Mouse (Mus musculus) heart, embryonic 11.5 days (tissue): Measurements from ENCODE around the gene 4931429L15Rik. TPM values are rescaled to one million over a fixed set of nuclear protein-coding genes. Genes with fewer than 3 reads are reported as not detected.

Experiments used
- ATAC-seq: fragments of 200-750 bp; cut with Nextera tagmentation; replicated peaks from 2 replicates; pipeline ENCODE4 v1.8.0; 2017; ENCODE audit warnings: moderate library complexity; ENCODE audit not compliant: insufficient number of reproducible peaks, low FRiP score, low TSS enrichment
- H3K27ac ChIP-seq: fragments of 300-500 bp; sonication (generic); 2 replicates; pipeline ENCODE4 v1.5.1; 2014; ENCODE audit warnings: mild to moderate bottlenecking, low read depth, low read length
- H3K27me3 ChIP-seq: fragments of 300-500 bp; sonication (generic); 2 replicates; pipeline ENCODE4 v1.6.1; 2014; ENCODE audit warnings: mild to moderate bottlenecking, low read length, mixed read lengths; ENCODE audit not compliant: control insufficient read depth, insufficient read depth
- H3K36me3 ChIP-seq: fragments of 300-500 bp; sonication (generic); 2 replicates; pipeline ENCODE4 v1.6.1; 2014; ENCODE audit warnings: mild to moderate bottlenecking, low read length, moderate library complexity, mixed read lengths; ENCODE audit not compliant: control insufficient read depth, insufficient read depth
- H3K4me1 ChIP-seq: fragments of 300-500 bp; sonication (generic); 2 replicates; pipeline ENCODE4 v1.6.1; 2014; ENCODE audit warnings: low read length; ENCODE audit not compliant: control insufficient read depth, insufficient read depth
- H3K4me2 ChIP-seq: fragments of 300-500 bp; sonication (generic); 2 replicates; pipeline ENCODE4 v1.6.1; 2014; ENCODE audit warnings: mild to moderate bottlenecking, moderate library complexity
- H3K4me3 ChIP-seq: fragments of 300-500 bp; sonication (generic); 2 replicates; pipeline ENCODE4 v1.5.1; 2014; ENCODE audit warnings: low read depth, low read length
- H3K9ac ChIP-seq: fragments of 300-500 bp; sonication (generic); 2 replicates; pipeline ENCODE4 v1.6.1; 2014; ENCODE audit warnings: mild to moderate bottlenecking, low read depth, low read length, moderate library complexity
- H3K9me3 ChIP-seq: fragments of 300-500 bp; sonication (generic); replicated peaks from 2 replicates; pipeline ENCODE4 v1.6.1; 2016; ENCODE audit warnings: low read length; ENCODE audit not compliant: control insufficient read depth
- WGBS: fragments of 180-500 bp; shearing (Covaris S2); extraction: QIAGEN DNeasy Blood & Tissue Kit; methylation state at CpG from one replicate; pipeline ENCODE4 v1.1.7; 2014; ENCODE audit not compliant: insufficient replicate concordance; 5-methylcytosine and 5-hydroxymethylcytosine counted together
- polyA plus RNA-seq: library from polyadenylated mRNA; unstranded; fragments of >200 nt; fragmentation: Nextera tagmentation; extraction: Ambion mirVana; gene quantifications from 2 replicates; pipeline ENCODE4 v1.2.1, GENCODE M21; 2014

4931429L15Rik gene
- polyA plus RNA-seq, 1 experiment from 2014 or later, result not detected

DNA sequence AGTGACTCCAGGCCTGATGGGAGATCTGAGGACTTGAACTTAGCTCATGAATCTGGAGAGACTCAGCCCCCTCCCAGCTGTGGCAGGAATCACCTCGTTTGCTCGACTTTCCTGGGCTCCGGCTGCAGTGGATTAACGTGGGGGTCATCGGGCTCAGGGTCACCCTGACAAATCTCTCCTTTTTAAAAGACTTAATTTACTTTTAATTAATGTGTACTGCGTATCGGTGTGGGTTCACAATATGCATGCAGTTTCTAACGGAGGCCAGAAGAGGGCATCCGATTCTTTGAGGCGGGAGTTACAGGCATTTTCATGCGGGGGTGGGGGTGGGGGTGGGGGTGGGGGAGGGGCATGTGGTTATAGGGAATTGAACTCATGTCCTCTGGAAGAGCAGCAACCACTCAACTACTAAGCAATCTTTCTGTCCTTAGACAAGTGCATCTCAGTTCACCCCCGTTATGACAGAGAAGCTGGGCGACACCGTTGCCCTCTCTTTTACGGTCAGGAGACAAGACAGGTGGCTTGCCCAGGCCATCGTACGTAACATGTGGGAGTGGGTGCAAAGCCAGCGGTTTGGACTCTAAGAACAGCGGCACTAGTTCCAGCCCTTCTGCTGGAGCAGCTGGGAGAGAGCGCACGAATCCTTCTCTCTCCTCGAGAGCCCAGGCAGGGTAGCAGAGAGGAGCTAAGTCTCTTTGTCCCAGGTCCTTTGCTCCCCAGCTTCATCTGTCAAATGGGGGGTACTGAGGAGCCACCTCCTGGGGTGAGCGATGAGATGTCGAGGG lies 10.2 kb upstream of the 4931429L15Rik start:
- H3K9ac ChIP-seq, result no peak overlapping the region
- no peak for ATAC-seq
- no peak overlapping the region for H3K4me3 ChIP-seq
- H3K27me3 ChIP-seq, result peaks cover 4% of the 10 kb centered on the region; the same call in 1 of the 2 replicates
- no peaks in the 10 kb centered on the region for H3K36me3 ChIP-seq
- peak overlapping the region; percentile 73 for H3K4me2 ChIP-seq
- WGBS, result 16% methylated on average over 24 of the region's 24 CpGs
- no peak overlapping the region for H3K27ac ChIP-seq
- H3K4me1 ChIP-seq, result peaks cover 5% of the 10 kb centered on the region
- H3K9me3 ChIP-seq, result no peaks in the 10 kb centered on the region

DNA sequence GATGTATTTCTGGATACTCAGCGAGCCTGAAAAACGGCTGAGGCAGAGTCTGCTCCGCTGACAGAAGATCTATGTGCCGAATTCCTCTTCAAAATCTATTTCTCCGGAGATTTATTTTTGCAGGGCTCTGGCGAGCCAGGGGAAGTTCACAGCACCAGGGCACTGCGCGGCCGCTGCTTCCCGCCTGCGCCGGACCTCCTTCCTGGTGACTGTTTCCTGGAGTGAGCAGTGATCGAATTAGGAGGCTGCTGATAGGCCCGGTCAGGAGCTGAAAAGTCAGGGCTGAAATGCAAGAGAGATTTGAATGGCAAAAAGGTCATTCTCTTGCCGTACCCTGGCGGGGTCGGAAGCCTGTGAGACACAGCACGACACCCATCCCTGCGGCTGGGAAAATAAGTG lies 9.5 kb upstream of the 4931429L15Rik start:
- Histone ChIP-seq H3K27ac (peak overlapping the region; percentile 57; the same call in 1 of the 2 replicates), H3K9me3 (no peaks in the 10 kb centered on the region), H3K4me2 (peak overlapping the region; percentile 73), H3K4me1 (peaks cover 5% of the 10 kb centered on the region), H3K4me3 (peak overlapping the region; percentile 41), H3K9ac (peak overlapping the region; percentile 71), H3K36me3 (no peaks in the 10 kb centered on the region), H3K27me3 (peaks cover 4% of the 10 kb centered on the region; the same call in 1 of the 2 replicates)
- WGBS, result 2% methylated on average over 19 of the region's 19 CpGs
- ATAC-seq, result no peak

DNA sequence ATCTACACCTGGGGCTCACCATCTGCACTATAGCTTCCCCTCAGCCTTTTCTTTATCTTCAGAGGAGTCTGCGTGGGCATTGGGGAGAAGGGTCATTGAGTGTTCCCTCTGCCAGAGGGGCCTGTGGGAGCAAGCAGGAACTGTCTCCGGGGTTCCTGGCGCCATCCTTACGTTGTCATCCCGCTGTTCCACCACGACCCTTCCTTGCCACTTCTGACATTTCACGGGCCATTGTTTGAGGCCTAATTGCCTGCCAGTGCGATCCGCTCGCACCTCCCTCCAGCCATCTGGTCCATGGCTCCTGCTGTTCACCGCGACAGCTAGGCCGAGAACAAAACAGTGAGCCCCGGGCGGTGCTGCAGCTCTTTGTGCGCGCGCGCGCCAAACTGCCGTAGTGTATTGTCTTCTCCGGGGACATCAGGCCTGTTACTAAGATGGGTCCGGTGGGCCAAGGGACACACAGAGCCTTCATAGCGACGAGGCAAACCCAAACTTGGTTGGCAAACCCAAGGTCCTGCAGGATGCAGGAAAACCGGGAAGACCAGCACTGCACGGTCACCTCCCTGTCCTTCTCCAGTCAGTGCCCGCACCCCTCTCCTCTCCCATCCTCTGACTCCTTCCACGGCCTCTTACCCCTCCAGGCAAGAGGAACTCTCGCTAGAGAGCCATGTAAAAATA lies 8.9 kb upstream of the 4931429L15Rik start:
- H3K4me3 ChIP-seq, result peak overlapping the region; percentile 41
- H3K27ac ChIP-seq, result peak overlapping the region; percentile 57; the same call in 1 of the 2 replicates
- H3K9ac ChIP-seq, result peak overlapping the region; percentile 71
- peaks cover 4% of the 10 kb centered on the region; the same call in 1 of the 2 replicates for H3K27me3 ChIP-seq
- peaks cover 5% of the 10 kb centered on the region for H3K4me1 ChIP-seq
- H3K36me3 ChIP-seq, result no peaks in the 10 kb centered on the region
- H3K4me2 ChIP-seq, result peak overlapping the region; percentile 73
- 4% methylated on average over 30 of the region's 30 CpGs for WGBS
- no peak for ATAC-seq
- no peaks in the 10 kb centered on the region for H3K9me3 ChIP-seq

DNA sequence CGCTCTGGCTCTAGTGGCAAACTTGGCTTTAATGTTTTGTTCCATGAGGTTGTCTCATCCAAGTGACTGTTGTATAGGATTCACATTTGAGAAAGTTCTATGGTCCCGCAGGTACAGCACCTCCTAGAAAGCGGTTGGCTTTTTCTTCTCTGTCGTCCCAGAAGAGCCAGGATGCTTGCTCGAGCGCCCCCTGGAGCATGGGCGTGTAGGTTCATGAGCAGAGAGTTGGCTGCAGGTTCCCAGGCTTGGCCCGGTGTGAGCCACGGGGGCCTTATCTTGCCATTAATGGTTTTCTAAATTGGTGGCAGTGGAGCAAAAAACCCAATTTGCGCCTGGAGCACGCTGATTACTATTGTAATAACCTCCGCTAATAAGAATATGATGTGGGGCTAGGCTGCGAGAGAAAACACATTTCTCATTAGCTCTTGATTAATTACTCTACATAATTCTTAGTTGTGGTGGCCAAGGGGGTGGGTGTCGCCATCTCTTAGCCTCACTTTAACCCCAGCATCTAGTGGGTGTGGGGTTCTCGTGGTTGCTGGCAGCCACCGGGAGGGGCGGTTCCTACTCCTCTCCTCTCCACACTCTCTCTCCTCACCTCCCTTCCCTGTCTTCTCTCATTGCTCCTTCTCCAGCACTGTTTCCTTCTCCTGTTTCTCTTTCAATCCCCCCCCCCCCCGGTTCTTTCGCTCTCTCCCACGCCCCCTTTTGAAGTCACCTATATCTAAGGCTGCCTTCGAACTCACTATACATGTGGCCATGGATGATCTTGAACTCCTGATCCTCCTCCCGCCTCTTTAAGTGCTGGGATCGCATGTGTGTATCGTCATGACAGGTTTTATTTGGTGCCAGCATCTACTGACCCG lies 8.2 kb upstream of the 4931429L15Rik start:
- Histone ChIP-seq H3K4me3 (peak overlapping the region; percentile 41), H3K27me3 (no peaks in the 10 kb centered on the region), H3K27ac (no peak overlapping the region), H3K36me3 (no peaks in the 10 kb centered on the region), H3K9ac (peak overlapping the region; percentile 71; the same call in 1 of the 2 replicates), H3K9me3 (no peaks in the 10 kb centered on the region), H3K4me1 (peaks cover 5% of the 10 kb centered on the region), H3K4me2 (peak overlapping the region; percentile 73)
- WGBS, result 59% methylated on average over 25 of the region's 25 CpGs
- ATAC-seq, result no peak

DNA sequence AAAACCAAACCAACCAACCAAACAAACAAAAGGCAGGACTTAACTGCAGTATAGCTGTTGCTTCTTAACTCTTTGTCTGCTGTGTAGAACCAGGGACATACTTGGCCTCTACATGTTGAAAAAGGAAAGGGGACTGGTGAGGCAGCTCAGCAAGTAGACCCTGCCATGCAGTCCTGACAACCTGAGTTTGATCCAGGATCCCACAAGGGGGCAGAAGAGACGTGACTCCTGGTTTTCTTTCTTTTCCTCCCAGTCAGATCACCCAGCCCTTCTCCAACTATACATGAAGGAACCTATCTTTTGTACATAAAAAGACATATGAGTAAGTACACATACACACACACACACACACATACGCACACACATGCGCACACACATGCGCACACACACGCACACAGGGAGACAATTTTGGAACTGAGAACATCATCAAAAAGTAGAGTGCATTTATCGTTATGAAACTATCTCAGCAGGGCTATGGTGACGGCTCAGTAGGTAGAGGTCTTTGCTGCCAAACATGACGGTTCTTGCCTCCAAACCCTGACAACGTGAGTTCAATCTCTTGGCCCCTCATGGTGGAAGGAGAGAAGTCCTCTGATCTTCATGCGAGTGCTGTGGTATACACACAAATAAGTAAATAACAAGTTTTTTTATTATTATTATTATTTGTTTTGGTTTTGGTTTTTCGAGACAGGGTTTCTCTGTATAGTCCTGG lies 7.1 kb upstream of the 4931429L15Rik start:
- Histone ChIP-seq H3K36me3 (no peaks in the 10 kb centered on the region), H3K27ac (no peak overlapping the region), H3K4me1 (peaks cover 5% of the 10 kb centered on the region), H3K27me3 (no peaks in the 10 kb centered on the region; the same call in 1 of the 2 replicates), H3K4me3 (no peak overlapping the region), H3K9ac (no peak overlapping the region), H3K9me3 (no peaks in the 10 kb centered on the region), H3K4me2 (no peak overlapping the region)
- no peak for ATAC-seq
- 86% methylated on average over 11 of the region's 11 CpGs for WGBS

DNA sequence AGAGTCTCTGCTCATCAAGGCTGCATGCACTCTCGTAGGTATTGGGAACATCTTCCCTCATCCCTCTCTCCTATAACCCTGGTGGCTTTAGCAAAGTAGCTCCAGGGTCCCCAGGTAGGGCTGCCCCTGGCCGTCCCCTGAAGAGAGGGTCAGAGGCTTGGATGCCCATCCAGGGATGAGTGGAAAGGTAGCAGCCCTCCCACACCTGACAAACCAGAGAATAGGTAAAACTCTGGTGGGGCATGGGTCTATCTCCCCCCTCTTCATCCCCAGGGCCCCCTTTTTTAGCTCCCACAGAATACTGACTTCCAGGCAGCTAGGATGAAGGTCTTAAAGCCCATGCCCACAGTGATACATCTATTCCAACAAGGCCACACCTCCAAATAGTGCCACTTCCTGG lies 675 bp upstream of the 4931429L15Rik start:
- no peak for ATAC-seq
- Histone ChIP-seq H3K27me3 (peaks cover 8% of the 10 kb centered on the region; the same call in 1 of the 2 replicates), H3K9ac (no peak overlapping the region), H3K4me2 (no peak overlapping the region), H3K27ac (no peak overlapping the region), H3K4me1 (no peaks in the 10 kb centered on the region), H3K36me3 (no peaks in the 10 kb centered on the region), H3K9me3 (no peaks in the 10 kb centered on the region), H3K4me3 (no peak overlapping the region)
- 76% methylated on average over 2 of the region's 2 CpGs for WGBS

DNA sequence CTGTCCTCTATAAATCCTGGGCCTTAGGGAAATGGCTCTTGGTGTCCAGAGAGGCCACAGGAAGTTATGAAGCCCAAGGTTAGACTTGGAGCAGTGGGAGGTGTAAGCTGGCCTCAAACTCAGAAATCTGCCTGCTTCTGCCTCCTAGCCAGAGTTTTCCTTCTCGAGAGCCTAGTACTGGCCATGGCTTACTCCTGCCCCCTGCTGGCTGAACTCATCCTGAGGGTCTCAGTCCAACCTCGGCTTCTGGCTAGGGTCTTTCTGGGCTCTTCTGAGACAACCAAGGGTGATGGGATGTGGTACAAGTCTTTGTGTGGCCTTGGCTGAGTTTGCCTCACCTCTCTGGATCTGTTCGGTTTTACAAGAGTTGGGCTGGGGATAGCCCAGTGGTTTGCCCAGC lies 1.8 kb downstream of the 4931429L15Rik start:
- no peak for ATAC-seq
- H3K9ac ChIP-seq, result no peak overlapping the region
- H3K4me1 ChIP-seq, result no peaks in the 10 kb centered on the region
- no peak overlapping the region for H3K4me2 ChIP-seq
- no peak overlapping the region for H3K27ac ChIP-seq
- H3K9me3 ChIP-seq, result no peaks in the 10 kb centered on the region
- no peaks in the 10 kb centered on the region for H3K36me3 ChIP-seq
- H3K4me3 ChIP-seq, result no peak overlapping the region
- WGBS, result 79% methylated on average over 3 of the region's 3 CpGs
- H3K27me3 ChIP-seq, result peaks cover 17% of the 10 kb centered on the region; the same call in 1 of the 2 replicates

DNA sequence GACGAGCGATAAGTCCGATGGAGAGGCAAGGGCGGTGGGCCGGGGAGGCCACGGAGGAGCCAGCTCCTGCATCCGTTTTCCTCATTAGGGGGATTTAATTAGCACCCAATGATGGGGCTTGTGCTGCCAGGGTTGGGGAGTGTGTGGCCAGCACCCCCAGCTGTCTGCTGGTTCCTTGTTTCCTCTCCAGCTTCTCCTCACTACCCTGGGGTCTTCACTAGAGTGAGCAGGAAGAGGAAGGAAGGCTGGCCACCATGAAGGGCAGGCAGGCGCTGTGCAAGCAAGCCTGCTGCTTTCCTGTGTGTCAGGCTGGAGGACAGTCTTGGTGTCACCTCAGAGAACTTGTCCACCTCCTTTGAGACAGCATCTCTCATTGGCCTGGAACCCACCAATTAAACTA lies 2.9 kb downstream of the 4931429L15Rik start:
- Histone ChIP-seq H3K4me2 (no peak overlapping the region), H3K9me3 (no peaks in the 10 kb centered on the region), H3K4me3 (no peak overlapping the region), H3K4me1 (no peaks in the 10 kb centered on the region), H3K27ac (no peak overlapping the region), H3K27me3 (peaks cover 17% of the 10 kb centered on the region; the same call in 1 of the 2 replicates), H3K36me3 (no peaks in the 10 kb centered on the region), H3K9ac (no peak overlapping the region)
- WGBS, result 61% methylated on average over 8 of the region's 8 CpGs
- no peak for ATAC-seq
